Mouse (Mus musculus): ENCODE results near the gene Cracr2a. TPM values are rescaled to one million over a fixed set of nuclear protein-coding genes. Genes with fewer than 3 reads are reported as not detected.

The Cracr2a gene
- polyA plus RNA-seq, 1 experiment from 2014 or later = 1.5 TPM

- no peak overlapping the region for H3K9ac ChIP-seq (ENCODE audit: low read depth, low read length)
- no peaks in the 10 kb centered on the region for H3K36me3 ChIP-seq (ENCODE audit: control insufficient read depth, insufficient read depth, low read length)
- H3K27me3 ChIP-seq (ENCODE audit: control insufficient read depth, insufficient read depth, low read length) = no peaks in the 10 kb centered on the region
- no peak overlapping the region for H3K4me3 ChIP-seq (ENCODE audit: low read length)
- H3K27ac ChIP-seq (ENCODE audit: low read depth, low read length) = peak overlapping the region; percentile 62; the same call in 1 of the 2 replicates
- H3K4me2 ChIP-seq (replicated peaks; ENCODE audit: low read depth, low read length) = no peak overlapping the region
- 25% methylated on average over 15 of the region's 15 CpGs for WGBS
- no peaks in the 10 kb centered on the region for H3K9me3 ChIP-seq (ENCODE audit: control insufficient read depth, low read length)
- peak; percentile 91 for ATAC-seq (ENCODE audit: low FRiP score, low TSS enrichment)
- H3K4me1 ChIP-seq (ENCODE audit: control insufficient read depth, insufficient read depth, low read length) = peaks cover 6% of the 10 kb centered on the region; the same call in 1 of the 2 replicates
Measured at GRCm38 (mm10) chr6:127605067-127606025, 44.2 kb downstream of the Cracr2a start.

- no peak for ATAC-seq (ENCODE audit: low FRiP score, low TSS enrichment)
- H3K4me1 ChIP-seq (ENCODE audit: control insufficient read depth, insufficient read depth, low read length) = peaks cover 10% of the 10 kb centered on the region
- no peak overlapping the region for H3K4me2 ChIP-seq (replicated peaks; ENCODE audit: low read depth, low read length)
- H3K9ac ChIP-seq (ENCODE audit: low read depth, low read length) = no peak overlapping the region
- H3K27me3 ChIP-seq (ENCODE audit: control insufficient read depth, insufficient read depth, low read length) = no peaks in the 10 kb centered on the region
- H3K4me3 ChIP-seq (ENCODE audit: low read length) = no peak overlapping the region
- H3K9me3 ChIP-seq (ENCODE audit: control insufficient read depth, low read length) = no peaks in the 10 kb centered on the region
- H3K27ac ChIP-seq (ENCODE audit: low read depth, low read length) = no peak overlapping the region
- no peaks in the 10 kb centered on the region for H3K36me3 ChIP-seq (ENCODE audit: control insufficient read depth, insufficient read depth, low read length)
Measured at GRCm38 (mm10) chr6:127609673-127610072, 48.5 kb downstream of the Cracr2a start.

GRCm38 (mm10) chr6:127611216-127611615 is 50.1 kb downstream of the Cracr2a start:
- Histone ChIP-seq H3K4me1 (ENCODE audit: control insufficient read depth, insufficient read depth, low read length) (peaks cover 4% of the 10 kb centered on the region; the same call in 1 of the 2 replicates), H3K9ac (ENCODE audit: low read depth, low read length) (no peak overlapping the region), H3K4me2 (replicated peaks; ENCODE audit: low read depth, low read length) (no peak overlapping the region), H3K27me3 (ENCODE audit: control insufficient read depth, insufficient read depth, low read length) (no peaks in the 10 kb centered on the region), H3K36me3 (ENCODE audit: control insufficient read depth, insufficient read depth, low read length) (no peaks in the 10 kb centered on the region), H3K9me3 (ENCODE audit: control insufficient read depth, low read length) (no peaks in the 10 kb centered on the region), H3K4me3 (ENCODE audit: low read length) (no peak overlapping the region), H3K27ac (ENCODE audit: low read depth, low read length) (no peak overlapping the region)
- ATAC-seq (ENCODE audit: low FRiP score, low TSS enrichment) = no peak
- 69% methylated on average over 12 of the region's 12 CpGs for WGBS

GRCm38 (mm10) chr6:127614083-127614984 is 53.2 kb downstream of the Cracr2a start:
- H3K4me2 ChIP-seq (replicated peaks; ENCODE audit: low read depth, low read length) = no peak overlapping the region
- peaks cover 4% of the 10 kb centered on the region; the same call in 1 of the 2 replicates for H3K4me1 ChIP-seq (ENCODE audit: control insufficient read depth, insufficient read depth, low read length)
- H3K9ac ChIP-seq (ENCODE audit: low read depth, low read length) = no peak overlapping the region
- H3K4me3 ChIP-seq (ENCODE audit: low read length) = no peak overlapping the region
- H3K27ac ChIP-seq (ENCODE audit: low read depth, low read length) = no peak overlapping the region
- WGBS = 49% methylated on average over 13 of the region's 13 CpGs
- H3K27me3 ChIP-seq (ENCODE audit: control insufficient read depth, insufficient read depth, low read length) = no peaks in the 10 kb centered on the region
- ATAC-seq (ENCODE audit: low FRiP score, low TSS enrichment) = 0 out of 2 replicates have a peak, but pooled peaks have one; percentile 43
- no peaks in the 10 kb centered on the region for H3K36me3 ChIP-seq (ENCODE audit: control insufficient read depth, insufficient read depth, low read length)
- H3K9me3 ChIP-seq (ENCODE audit: control insufficient read depth, low read length) = no peaks in the 10 kb centered on the region

GRCm38 (mm10) chr6:127616623-127617022 is 55.5 kb downstream of the Cracr2a start:
- Histone ChIP-seq H3K36me3 (ENCODE audit: control insufficient read depth, insufficient read depth, low read length) (no peaks in the 10 kb centered on the region), H3K9ac (ENCODE audit: low read depth, low read length) (no peak overlapping the region), H3K4me2 (replicated peaks; ENCODE audit: low read depth, low read length) (no peak overlapping the region), H3K4me3 (ENCODE audit: low read length) (no peak overlapping the region), H3K4me1 (ENCODE audit: control insufficient read depth, insufficient read depth, low read length) (peaks cover 4% of the 10 kb centered on the region; the same call in 1 of the 2 replicates), H3K27ac (ENCODE audit: low read depth, low read length) (no peak overlapping the region), H3K9me3 (ENCODE audit: control insufficient read depth, low read length) (no peaks in the 10 kb centered on the region), H3K27me3 (ENCODE audit: control insufficient read depth, insufficient read depth, low read length) (no peaks in the 10 kb centered on the region)
- ATAC-seq (ENCODE audit: low FRiP score, low TSS enrichment) = no peak
- WGBS = 95% methylated on average over 1 of the region's 1 CpGs

GRCm38 (mm10) chr6:127617258-127618025 is 56.3 kb downstream of the Cracr2a start:
- Histone ChIP-seq H3K4me3 (ENCODE audit: low read length) (no peak overlapping the region), H3K9me3 (ENCODE audit: control insufficient read depth, low read length) (no peaks in the 10 kb centered on the region)
- 42% methylated on average over 10 of the region's 10 CpGs for WGBS

GRCm38 (mm10) chr6:127618686-127619085 is 57.5 kb downstream of the Cracr2a start:
- Histone ChIP-seq H3K9me3 (ENCODE audit: control insufficient read depth, low read length) (no peaks in the 10 kb centered on the region), H3K4me1 (ENCODE audit: control insufficient read depth, insufficient read depth, low read length) (peaks cover 4% of the 10 kb centered on the region; the same call in 1 of the 2 replicates), H3K36me3 (ENCODE audit: control insufficient read depth, insufficient read depth, low read length) (no peaks in the 10 kb centered on the region), H3K4me3 (ENCODE audit: low read length) (no peak overlapping the region), H3K4me2 (replicated peaks; ENCODE audit: low read depth, low read length) (no peak overlapping the region), H3K27me3 (ENCODE audit: control insufficient read depth, insufficient read depth, low read length) (no peaks in the 10 kb centered on the region), H3K27ac (ENCODE audit: low read depth, low read length) (no peak overlapping the region), H3K9ac (ENCODE audit: low read depth, low read length) (no peak overlapping the region)
- WGBS = 67% methylated on average over 4 of the region's 4 CpGs
- ATAC-seq (ENCODE audit: low FRiP score, low TSS enrichment) = no peak

More at GRCm38 (mm10) chr6:127617258-127618025, 56.3 kb downstream of the Cracr2a start:
- no peaks in the 10 kb centered on the region for H3K27me3 ChIP-seq (ENCODE audit: control insufficient read depth, insufficient read depth, low read length)
- 0 out of 2 replicates have a peak, but pooled peaks have one; percentile 41 for ATAC-seq (ENCODE audit: low FRiP score, low TSS enrichment)
- H3K27ac ChIP-seq (ENCODE audit: low read depth, low read length) = no peak overlapping the region
- no peak overlapping the region for H3K9ac ChIP-seq (ENCODE audit: low read depth, low read length)
- no peaks in the 10 kb centered on the region for H3K36me3 ChIP-seq (ENCODE audit: control insufficient read depth, insufficient read depth, low read length)
- peaks cover 4% of the 10 kb centered on the region; the same call in 1 of the 2 replicates for H3K4me1 ChIP-seq (ENCODE audit: control insufficient read depth, insufficient read depth, low read length)
- H3K4me2 ChIP-seq (replicated peaks; ENCODE audit: low read depth, low read length) = no peak overlapping the region

GRCm38 (mm10) chr6:127625135-127625534 is 64.0 kb downstream of the Cracr2a start:
- H3K27ac ChIP-seq (ENCODE audit: low read depth, low read length) = no peak overlapping the region

More at GRCm38 (mm10) chr6:127625135-127625534, 64.0 kb downstream of the Cracr2a start:
- peak; percentile 62 for ATAC-seq (ENCODE audit: low FRiP score, low TSS enrichment)
- H3K9ac ChIP-seq (ENCODE audit: low read depth, low read length) = no peak overlapping the region
- WGBS = 37% methylated on average over 5 of the region's 5 CpGs
- 0 out of 2 replicates have a peak, but pooled peaks cover 3% of the 10 kb centered on the region for H3K4me1 ChIP-seq (ENCODE audit: control insufficient read depth, insufficient read depth, low read length)
- no peak overlapping the region for H3K4me2 ChIP-seq (replicated peaks; ENCODE audit: low read depth, low read length)
- no peaks in the 10 kb centered on the region for H3K36me3 ChIP-seq (ENCODE audit: control insufficient read depth, insufficient read depth, low read length)
- no peaks in the 10 kb centered on the region for H3K9me3 ChIP-seq (ENCODE audit: control insufficient read depth, low read length)
- H3K4me3 ChIP-seq (ENCODE audit: low read length) = no peak overlapping the region
- 0 out of 2 replicates have a peak, but pooled peaks cover 3% of the 10 kb centered on the region for H3K27me3 ChIP-seq (ENCODE audit: control insufficient read depth, insufficient read depth, low read length)

Measured in kidney, embryonic 14.5 days (tissue).